Mouse (Mus musculus) liver, embryonic 14.5 days (tissue): ENCODE measurements at regions not wholly inside any gene's neighbourhood (a gene's known extent, or its start where the extent isn't known, plus 50 kb on each side); places are given as distances from the start of the nearest gene placed in this dataset.

ENCODE experiments used
- CTCF ChIP-seq: IDR thresholded peaks from 2 replicates; pipeline ENCODE4 v1.5.1; 2016; ENCODE audit warnings: antibody characterized with exemption, low read depth, control low read depth
- EP300 ChIP-seq: IDR thresholded peaks from 2 replicates; pipeline ENCODE4 v1.6.1; 2016; ENCODE audit warnings: antibody characterized with exemption, low read depth

DNA sequence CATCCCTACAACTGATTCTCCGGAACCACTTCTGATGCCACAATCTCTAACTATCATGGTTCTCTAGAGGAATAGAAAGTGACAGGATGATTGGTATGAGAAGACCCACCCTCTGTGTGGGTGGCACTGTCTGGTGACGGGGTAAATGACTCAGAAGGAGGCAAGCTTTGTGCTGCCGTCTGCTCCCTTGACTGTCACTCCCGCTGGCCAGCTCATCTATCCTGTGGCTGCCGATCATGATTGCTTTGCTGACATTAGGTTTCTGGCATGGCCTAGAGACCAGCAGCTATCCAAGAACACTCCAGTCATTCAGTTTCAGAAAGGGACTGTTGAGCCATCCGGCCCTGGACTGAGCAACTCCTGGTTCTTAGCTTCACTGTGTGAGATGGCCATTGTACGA lies 331.4 kb downstream of the Pmp22 start:
- TF ChIP-seq EP300 (no peak), CTCF (no peak)
